Mouse (Mus musculus): ENCODE measurements around the gene Ppp6r3.

GRCm38 (mm10) chr19:3447348-3447747, 128.2 kb downstream of the Ppp6r3 start:
- peak; percentile 50 for TF ChIP-seq CTCF (conservative IDR thresholded peaks at IDR 0.05; ENCODE audit: low read length)
- TF ChIP-seq NANOG (IDR thresholded peaks at IDR 0.05; ENCODE audit: borderline replicate concordance, low read length): no peak

Measured in E14TG2a.4 (cell line).